Mouse (Mus musculus) activated CD4-positive, CD25-positive, alpha-beta regulatory T cell, adult 4 months (primary cell): ENCODE data around the gene Ufm1. TPM values are rescaled to one million over a fixed set of nuclear protein-coding genes. Genes with fewer than 3 reads are reported as not detected.
A peak's percentile ranks its signal among the peaks of the same experiment; 100 is the strongest.

Experiments
- ATAC-seq: one replicate; pipeline ENCODE4 v1.8.0; 2017
- polyA plus RNA-seq, 2 experiments: library from polyadenylated mRNA; unstranded; fragments of 100-300 nt; shearing (Covaris generic); gene quantifications; one replicate each; pipeline ENCODE4 v1.2.1; 2017

Ufm1 gene
- polyA plus RNA-seq: 10 to 100 TPM; 70.0 to 74.8 TPM

DNA sequence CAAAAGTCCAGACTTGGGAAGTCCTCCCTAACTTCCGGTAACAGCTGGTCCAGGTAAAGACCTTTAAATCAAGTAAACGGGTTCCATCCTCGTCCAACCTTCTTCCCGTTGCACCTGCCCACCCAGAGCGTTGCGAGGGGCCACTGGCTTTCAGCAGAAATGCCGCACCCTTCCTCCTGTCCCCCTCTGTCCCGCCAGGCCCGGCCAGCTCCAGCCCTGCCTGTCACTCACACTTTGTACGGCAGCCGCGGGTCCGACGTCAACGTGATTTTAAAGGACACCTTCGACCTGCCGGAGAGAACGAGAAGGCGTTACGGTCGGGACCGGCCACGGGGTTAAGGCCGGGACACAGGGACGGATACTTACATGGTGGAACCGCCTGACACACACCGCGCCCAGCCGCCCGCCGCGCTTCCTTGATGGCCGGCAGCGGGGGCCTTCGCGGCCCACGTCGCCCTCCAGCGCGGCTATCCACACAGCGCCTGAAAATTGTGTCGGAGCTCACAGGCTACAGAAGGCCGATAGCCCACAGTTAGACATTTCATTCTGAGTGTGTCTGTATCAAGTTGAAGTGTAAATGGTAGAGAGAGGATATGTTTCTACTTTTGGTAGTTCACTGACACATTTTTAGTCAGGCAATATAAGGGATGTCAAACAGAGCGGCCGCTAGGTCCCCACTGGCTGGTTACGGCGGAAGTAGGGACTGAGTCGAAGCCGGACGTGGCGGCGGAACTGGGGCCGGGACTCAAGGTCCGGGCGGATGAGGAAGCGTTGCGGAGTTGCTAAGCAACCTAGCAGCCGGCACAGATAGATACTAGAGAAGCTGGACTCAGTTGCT lies at the start of gene Ufm1:
TSS of gene Ufm1 (minus strand) at position 448 of the 838 bp plus-strand sequence.
- ATAC-seq: peak; percentile 96

DNA sequence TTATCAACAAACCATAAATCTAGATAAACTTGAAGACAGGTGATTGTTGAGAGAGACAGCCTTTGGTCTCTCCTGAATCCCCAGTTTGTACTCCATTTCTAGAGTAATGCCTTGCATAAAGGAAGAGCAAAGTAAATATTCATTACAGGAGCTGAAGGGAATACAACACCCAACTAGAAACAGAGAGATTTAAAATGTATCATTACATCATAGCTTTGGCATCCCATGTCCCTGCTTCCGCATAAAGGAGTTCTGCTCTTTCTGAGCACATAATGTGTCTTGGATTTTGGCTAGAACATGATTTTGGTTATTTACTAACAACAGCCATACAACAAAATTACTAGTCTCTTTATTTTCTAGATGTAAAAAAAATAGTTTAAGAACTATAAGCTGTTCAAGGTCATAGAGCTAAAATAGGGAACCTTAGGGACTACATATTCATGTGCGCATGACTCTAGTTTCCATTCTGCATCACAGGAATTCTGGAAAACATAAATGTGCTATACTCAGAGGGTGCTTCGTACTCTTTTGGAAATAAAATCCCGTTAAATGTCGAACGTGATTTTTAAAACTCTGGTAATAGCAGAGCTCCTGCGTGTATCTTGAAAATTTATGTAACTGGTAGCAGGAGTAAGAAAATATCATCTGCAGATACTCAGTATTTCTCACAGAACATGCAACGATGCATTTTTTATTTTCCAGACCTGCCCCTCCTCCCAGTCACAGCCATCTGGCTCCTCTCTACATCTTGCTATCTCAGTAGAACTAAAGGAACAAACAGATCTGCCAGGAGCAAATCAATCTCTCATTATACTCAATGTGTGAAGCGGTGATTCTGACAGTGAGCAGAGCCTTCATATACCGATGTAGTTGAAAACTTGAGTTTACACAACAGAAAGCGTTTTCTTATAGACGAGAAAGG lies 27.2 kb upstream of the Ufm1 start:
- no peak for ATAC-seq

DNA sequence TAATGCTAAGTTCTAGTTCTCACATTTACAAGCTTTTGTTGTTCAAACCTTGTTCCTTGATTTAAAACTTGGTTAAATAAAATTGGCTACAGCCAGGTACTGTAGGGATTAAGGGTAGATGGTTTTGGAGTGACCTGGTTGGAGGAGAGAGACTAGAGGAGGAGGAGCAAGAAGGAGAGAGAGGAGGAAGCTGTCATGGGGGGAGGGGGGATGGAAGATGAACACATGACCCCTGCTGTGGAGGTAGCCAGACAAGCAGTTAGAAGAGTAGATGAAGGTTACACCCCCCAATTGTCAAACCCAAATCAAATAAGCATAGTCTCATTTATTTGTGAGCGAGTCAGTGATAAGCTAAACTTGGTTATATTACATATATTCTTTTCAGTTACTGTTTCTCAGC lies 8.0 kb upstream of the Ufm1 start:
- ATAC-seq: no peak

DNA sequence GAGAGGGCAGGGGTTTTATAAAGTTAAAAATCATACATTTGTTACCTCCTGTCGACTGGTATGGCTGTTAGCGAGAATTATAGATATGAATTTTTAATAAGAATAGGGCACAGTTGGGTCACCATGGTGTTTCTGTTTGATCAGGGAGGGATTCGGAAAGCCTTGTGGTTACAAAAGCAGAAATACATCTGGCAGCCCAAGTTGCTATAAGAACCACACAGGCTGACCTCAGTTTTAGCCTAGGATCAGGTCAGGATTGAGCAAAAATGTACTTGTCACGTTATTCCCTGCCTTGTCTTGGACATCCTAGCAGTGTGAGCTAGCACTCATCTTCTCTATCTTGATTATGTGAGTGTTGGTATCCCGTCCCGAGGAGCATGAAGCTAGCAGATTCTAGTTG lies 6.9 kb upstream of the Ufm1 start:
- ATAC-seq: no peak

DNA sequence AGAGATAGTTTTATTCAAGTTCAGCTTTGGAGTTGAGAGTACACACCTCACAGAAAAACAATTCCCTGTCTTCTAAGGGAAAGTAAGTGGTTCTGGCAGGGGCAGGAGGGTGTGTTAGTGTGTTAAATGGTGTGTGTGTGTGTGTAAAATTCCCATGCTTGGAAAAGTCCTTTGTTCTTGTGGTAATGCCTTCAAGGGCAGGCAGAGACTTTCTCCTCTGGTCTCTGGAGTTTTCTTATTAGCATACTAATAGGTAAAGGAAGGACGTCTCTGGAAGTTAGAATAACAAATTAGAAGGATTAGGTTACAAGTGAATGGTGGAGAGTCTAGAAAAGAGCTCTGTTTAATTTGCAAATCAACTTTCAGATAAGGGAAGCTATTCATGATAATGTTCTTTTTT lies 5.6 kb upstream of the Ufm1 start:
- no peak for ATAC-seq

DNA sequence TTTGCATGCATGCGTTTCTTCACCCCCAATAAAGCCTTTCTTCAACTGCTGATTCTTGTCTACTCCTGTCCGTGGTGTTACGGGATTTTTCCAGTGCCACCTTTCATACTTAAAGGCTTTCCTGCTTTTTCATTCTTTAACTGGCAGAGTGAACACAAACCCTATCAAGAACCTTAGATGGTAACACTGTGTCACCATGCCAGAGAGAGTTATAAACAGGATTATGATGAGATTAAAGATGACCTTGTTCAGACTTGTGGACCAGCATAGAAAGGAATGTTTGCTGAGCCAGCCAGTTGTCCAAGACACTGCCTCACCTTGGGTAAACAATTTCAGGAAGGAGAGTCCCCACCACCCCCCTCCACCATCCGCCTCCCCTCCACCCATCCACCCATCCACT lies 4.6 kb upstream of the Ufm1 start:
- no peak for ATAC-seq

DNA sequence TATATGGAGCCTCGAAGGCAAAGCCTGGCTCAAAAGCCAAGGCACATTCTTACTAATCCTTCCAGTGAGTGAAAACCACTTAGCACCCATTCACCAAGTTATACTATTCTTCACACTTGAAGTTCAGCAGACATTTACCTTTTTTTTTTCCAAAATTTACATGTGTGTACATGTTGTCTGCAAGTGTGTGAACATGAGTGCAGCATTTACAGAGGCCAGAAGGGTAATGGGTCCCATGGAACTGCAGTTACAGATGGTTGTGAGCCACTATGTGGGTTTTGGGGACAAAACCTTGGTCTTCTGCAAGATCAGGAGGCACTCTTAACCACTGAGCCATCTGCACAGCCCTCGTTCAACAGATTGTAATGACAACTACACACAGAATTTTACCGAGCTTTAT lies 8.8 kb downstream of the Ufm1 start:
- no peak for ATAC-seq

DNA sequence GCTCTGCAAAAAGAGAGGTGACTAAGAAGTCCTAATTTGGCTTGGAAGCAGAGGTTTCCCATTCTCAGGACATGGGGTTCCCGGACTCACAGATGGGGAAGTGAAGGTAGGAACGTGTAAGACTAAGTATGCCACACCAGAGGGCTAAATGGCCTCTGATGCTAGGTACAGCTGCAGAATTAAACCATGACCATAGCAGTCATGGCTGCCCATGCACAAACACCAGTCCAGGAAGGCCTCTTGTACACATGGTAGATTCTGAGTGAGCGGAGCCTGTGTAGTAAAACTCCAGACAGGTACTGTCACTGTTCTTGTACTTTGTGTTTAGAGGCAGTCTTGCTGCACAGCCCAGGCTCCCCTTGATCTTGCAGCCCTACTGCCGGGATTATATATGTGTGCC lies 9.4 kb downstream of the Ufm1 start:
- no peak for ATAC-seq

DNA sequence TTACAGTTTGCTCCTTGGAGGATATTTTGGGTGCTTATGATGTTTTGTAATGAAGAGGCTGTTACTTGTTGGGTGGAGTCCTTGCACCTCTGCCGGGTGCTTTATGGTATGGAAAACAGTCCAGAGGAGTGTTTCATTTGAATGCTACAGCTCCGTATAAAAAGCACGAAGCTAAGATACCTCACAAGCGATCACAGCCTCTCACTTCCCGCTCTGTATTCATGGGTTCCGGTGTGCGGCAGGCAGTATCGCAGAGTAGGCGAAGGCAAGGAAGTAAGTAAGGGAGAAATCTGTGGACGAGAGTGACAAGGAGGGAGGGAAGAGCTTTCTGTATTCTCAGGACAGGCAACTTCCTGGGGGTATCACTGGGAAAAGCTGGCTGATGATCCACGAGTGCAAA lies 15.4 kb downstream of the Ufm1 start:
- ATAC-seq: no peak

DNA sequence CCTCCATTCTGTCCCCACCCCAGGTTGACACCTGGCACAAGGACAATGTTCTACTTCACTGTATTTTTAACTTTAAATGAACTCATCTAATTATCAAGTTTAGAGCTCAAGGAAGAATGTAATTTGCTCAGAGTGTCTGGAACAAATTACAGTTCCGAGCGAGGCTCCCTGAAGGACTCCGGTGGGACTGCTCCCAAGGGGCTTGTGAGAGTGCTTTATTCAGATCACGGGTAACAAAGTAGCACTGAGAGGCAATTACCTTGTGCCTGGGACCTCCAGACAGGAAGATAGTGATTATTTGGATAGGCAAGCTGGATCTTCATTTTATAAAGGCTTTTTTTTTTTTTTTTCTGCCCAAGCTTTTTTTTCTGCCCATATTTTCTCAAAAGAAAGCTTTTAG lies 15.9 kb downstream of the Ufm1 start:
- no peak for ATAC-seq

DNA sequence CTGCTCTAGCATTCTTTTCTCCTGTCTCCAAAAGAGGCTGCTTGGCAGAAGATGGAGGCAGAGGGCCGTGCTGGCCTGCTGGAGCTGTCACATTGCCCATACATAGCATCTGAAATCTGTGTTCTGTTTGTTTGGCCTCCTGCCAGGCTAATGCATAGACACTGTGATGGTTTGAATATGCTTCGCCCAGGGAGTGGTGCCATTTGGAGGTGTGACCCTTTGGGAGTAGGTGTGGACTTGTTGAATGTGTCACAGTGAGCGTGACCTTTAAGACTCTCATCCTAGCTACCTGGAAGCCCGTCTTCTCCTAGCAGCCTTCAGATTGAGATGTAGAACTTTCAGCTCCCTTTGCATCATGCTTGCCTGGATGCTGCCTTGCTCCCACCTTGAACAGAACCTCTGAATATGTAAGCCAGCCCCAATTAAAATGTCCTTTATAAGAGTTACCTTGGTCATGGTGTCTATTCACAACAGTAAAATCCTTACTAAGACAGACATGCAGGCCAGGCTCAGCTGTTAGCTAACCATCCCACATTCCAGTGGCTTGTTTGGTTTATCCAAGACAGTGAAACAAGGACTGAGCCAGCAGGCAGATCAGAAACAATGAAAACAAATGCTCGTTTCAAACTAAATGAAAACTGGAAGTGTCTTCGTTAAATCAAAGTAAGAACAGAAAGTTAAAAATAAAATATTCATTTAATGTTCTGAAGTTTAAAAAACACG lies 17.3 kb downstream of the Ufm1 start:
- ATAC-seq: no peak

DNA sequence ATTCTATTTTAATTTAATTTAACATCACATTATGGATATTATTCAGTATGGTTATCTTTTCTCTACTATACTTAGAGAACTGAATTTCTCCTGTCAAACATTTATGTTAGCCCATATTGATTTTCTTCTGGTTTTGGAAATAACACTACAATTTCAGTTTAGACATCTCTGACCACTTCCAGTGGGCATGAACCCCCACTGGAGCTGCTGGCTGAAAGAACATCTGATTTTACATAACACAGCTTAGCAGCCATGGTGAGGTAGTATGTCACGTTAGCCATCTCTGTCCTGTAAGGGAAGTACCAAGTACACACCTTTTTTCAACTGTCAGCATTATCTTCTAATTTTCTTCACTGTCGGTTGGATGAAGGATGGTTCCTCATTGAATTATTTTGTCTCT lies 18.8 kb downstream of the Ufm1 start, which contains the start of gene Gm10985:
TSS of gene Gm10985 (plus strand) at position 301 of the 400 bp plus-strand sequence.
- no peak for ATAC-seq

DNA sequence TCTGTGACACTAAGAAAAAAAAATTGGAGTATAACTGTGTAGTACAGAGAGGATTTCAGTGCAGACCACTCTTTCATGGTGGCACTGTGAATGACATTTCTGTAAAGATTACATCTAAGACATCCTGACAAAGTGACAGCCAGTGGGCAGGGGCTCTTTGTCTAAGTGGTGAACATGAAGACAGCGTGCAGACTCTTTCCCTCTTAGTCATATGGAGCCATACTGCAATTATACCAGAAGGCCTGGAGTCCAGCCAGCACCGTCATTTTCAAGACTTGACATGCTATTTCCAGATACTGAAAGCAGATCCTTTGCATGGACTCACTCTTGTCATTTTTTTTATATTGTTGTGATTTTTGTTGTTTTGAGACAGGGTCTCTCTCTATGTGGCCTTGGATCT lies 29.4 kb downstream of the Ufm1 start:
- no peak for ATAC-seq

DNA sequence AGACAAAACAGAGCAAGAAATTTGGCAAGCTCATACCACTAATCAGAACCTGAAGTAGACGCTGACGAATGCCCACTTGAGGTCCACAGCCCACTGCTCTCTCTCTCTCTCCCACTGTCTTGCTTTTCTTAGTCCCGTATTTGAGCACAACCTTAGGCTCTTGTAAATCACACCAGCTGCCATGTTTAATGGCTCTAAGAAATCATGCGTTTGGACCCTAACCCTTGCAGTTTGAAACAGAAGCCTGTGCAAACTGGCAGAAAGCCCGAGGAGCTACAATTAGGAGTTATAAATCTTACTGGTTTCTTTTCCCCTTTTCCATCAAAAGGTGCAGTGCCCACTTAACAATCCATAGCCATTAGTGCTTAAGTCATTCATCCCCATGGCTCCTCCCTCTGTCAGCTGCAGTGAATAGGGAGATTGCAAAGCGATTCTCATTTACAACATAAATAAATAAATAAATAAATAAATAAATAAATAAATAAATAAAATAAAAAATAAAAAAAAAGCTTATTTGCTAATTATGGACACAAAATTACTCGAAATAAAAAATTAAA lies 50.1 kb downstream of the Ufm1 start:
- ATAC-seq: no peak

Other genes with a start within 250 kb of the Ufm1 start
- gene Frem2, start 206.5 kb downstream of the Ufm1 start, polyA plus RNA-seq: not detected
- not detected for gene Gm10985, start 18.7 kb downstream of the Ufm1 start, polyA plus RNA-seq